Mouse (Mus musculus) MEL (cell line): Measurements from ENCODE around the gene Fam196b.

Source experiments
- CTCF ChIP-seq, 3 experiments: IDR thresholded peaks in 2 of 3; conservative IDR thresholded peaks in 1 of 3; 2 replicates each; pipeline ENCODE4 v1.5.1; 2011 to 2012; ENCODE audit warnings: low read length in 3 of 3, low read depth in 2 of 3, mild to moderate bottlenecking in 2 of 3, improper control_type of control experiment in 1 of 3, inconsistent platforms in 1 of 3, mixed read lengths in 1 of 3, moderate library complexity in 1 of 3; ENCODE audit not compliant: control insufficient read depth in 1 of 3, insufficient read depth in 1 of 3, poor library complexity in 1 of 3, severe bottlenecking in 1 of 3
- KAT2A ChIP-seq: conservative IDR thresholded peaks from 2 replicates; pipeline ENCODE4 v1.6.1; 2012; ENCODE audit warnings: low read depth, low read length, improper control_type of control experiment, inconsistent platforms
- MYB ChIP-seq: IDR thresholded peaks from 2 replicates; pipeline ENCODE4 v1.6.1; 2011; ENCODE audit warnings: mild to moderate bottlenecking, low read depth, low read length, improper control_type of control experiment
- POLR2A ChIP-seq, 2 experiments: IDR thresholded peaks; 2 replicates each; pipeline ENCODE4 v1.6.1; 2011 to 2012; ENCODE audit warnings: low read length in 2 of 2, mild to moderate bottlenecking in 2 of 2, control low read depth in 1 of 2, improper control_type of control experiment in 1 of 2, low read depth in 1 of 2, moderate library complexity in 1 of 2; ENCODE audit not compliant: control insufficient read depth in 1 of 2, insufficient read depth in 1 of 2, poor library complexity in 1 of 2
- RCOR1 ChIP-seq: IDR thresholded peaks from 2 replicates; pipeline ENCODE4 v1.6.1; 2012; ENCODE audit warnings: low read depth, mild to moderate bottlenecking, inconsistent platforms, low read length, improper control_type of control experiment
- SMC3 ChIP-seq: IDR thresholded peaks from 2 replicates; pipeline ENCODE4 v1.6.1; 2011; ENCODE audit warnings: low read depth, low read length, improper control_type of control experiment
- UBTF ChIP-seq: IDR thresholded peaks from 2 replicates; pipeline ENCODE4 v1.6.1; 2012; ENCODE audit warnings: low read depth, mild to moderate bottlenecking, inconsistent platforms, low read length, improper control_type of control experiment, moderate library complexity, borderline replicate concordance; ENCODE audit not compliant: insufficient read depth
- USF1 ChIP-seq: IDR thresholded peaks from 2 replicates; pipeline ENCODE4 v1.6.1; 2014; ENCODE audit warnings: low read depth, mild to moderate bottlenecking, inconsistent platforms, low read length, improper control_type of control experiment, moderate library complexity
- USF2 ChIP-seq, 2 experiments: IDR thresholded peaks; 2 replicates each; pipeline ENCODE4 v1.6.1; 2011 to 2012; ENCODE audit warnings: improper control_type of control experiment in 2 of 2, low read length in 2 of 2, borderline replicate concordance in 1 of 2, inconsistent platforms in 1 of 2, low read depth in 1 of 2, mild to moderate bottlenecking in 1 of 2; ENCODE audit not compliant: insufficient read depth in 1 of 2

DNA sequence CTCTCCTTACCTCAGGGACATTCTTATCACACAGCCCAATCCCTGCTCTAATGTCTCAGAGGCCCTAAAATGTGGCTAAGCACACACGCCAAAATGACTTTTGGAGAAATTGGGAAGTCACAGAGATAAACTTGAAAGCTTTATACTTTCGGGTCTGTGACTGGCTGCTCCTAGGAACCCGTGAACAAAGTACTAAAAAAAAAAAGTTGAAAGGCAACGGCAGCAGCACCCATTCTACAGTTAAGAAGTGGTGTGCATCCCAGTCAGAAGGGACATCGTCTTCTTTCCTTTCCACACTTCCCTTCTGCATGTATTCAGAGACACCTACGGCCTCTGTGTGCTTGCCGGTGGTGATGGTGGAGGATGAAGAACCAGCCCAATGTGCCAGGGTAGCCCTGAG, 14.6 kb upstream of the Fam196b start:
- TF ChIP-seq USF1 (no peak), UBTF (no peak), MYB (no peak), USF2 (IDR thresholded peaks at IDR 0.05; ENCODE audit: borderline replicate concordance in 1 of 2, insufficient read depth in 1 of 2, low read depth in 1 of 2, low read length in 2 of 2) (no peak), RCOR1 (no peak), POLR2A (IDR thresholded peaks at IDR 0.05; ENCODE audit: control insufficient read depth in 1 of 2, insufficient read depth in 1 of 2, low read depth in 1 of 2, low read length in 2 of 2, poor library complexity in 1 of 2) (no peak), KAT2A (no peak), SMC3 (no peak), CTCF (IDR thresholded peaks at IDR 0.05 in 2 of 3, conservative IDR thresholded peaks at IDR 0.05 in 1 of 3; ENCODE audit: control insufficient read depth in 1 of 3, insufficient read depth in 1 of 3, low read depth in 2 of 3, low read length in 3 of 3, poor library complexity in 1 of 3, severe bottlenecking in 1 of 3) (no peak)
